Mouse (Mus musculus) E14TG2a.4 (cell line): ENCODE measurements at regions not wholly inside any gene's neighbourhood (a gene's known extent, or its start where the extent isn't known, plus 50 kb on each side); places are given as distances from the start of the nearest gene placed in this dataset.

Source experiments
- CTCF ChIP-seq: conservative IDR thresholded peaks from 2 replicates; pipeline ENCODE4 v1.5.1; 2014; ENCODE audit warnings: low read length
- NANOG ChIP-seq: IDR thresholded peaks from 2 replicates; pipeline ENCODE4 v1.6.1; 2014; ENCODE audit warnings: borderline replicate concordance, low read length, mixed read lengths
- POU5F1 ChIP-seq: IDR thresholded peaks from 2 replicates; pipeline ENCODE4 v1.6.1; 2014; ENCODE audit warnings: low read length, borderline replicate concordance

- TF ChIP-seq CTCF (no peak), NANOG (no peak), POU5F1 (no peak)
Observed at GRCm38 (mm10) chr4:88941955-88942354, 62.0 kb upstream of the Ifne start.
